Mouse (Mus musculus) lung, postnatal 0 days (tissue): Measurements from ENCODE around the gene Tnni3.

Experiments used
- CTCF ChIP-seq: IDR thresholded peaks from 2 replicates; pipeline ENCODE4 v1.5.1; 2016; ENCODE audit warnings: antibody characterized with exemption, mild to moderate bottlenecking
- EP300 ChIP-seq: IDR thresholded peaks from 2 replicates; pipeline ENCODE4 v1.6.1; 2016; ENCODE audit warnings: antibody characterized with exemption, mild to moderate bottlenecking, control low read depth

DNA sequence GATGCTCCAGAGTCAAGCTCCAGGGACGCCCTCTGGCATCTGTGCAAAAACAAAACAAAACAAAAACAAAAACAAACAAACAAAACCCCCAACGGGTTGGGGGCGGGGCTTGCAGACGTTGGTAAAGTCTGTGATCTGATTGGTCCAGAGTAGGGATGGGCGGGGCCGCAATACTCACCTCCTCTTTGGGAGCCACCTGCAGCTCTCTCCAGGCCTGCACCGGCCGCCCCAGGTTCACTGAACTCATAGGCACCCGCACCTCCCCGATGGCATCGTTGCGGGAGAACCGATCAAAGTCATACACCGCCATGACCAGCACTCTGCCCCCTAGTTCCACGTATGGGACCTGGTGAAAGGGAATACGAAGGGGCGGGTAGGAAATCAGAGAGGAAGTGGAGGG, 18.0 kb upstream of the Tnni3 start:
- TF ChIP-seq CTCF (no peak), EP300 (no peak)
